Mouse (Mus musculus) heart, embryonic 14.5 days (tissue): Measurements from ENCODE around the gene Ggcx. TPM values are rescaled to one million over a fixed set of nuclear protein-coding genes. Genes with fewer than 3 reads are reported as not detected.
A peak's percentile ranks its signal among the peaks of the same experiment; 100 is the strongest.

Source experiments
- ATAC-seq: fragments of 200-750 bp; cut with Nextera tagmentation; 2 replicates; pipeline ENCODE4 v1.8.0; 2017; ENCODE audit warnings: low read depth, moderate TSS enrichment; ENCODE audit not compliant: insufficient number of reproducible peaks, insufficient read depth, low FRiP score
- H3K27ac ChIP-seq, 2 experiments: fragments of 200-500 bp in 1 of 2; fragments of 300-500 bp in 1 of 2; sonication (generic) in 1 of 2; replicated peaks in 1 of 2; 2 replicates each; pipeline ENCODE4 v1.5.1; 2012 to 2014; ENCODE audit warnings: low read depth in 2 of 2, low read length in 2 of 2, control low read depth in 1 of 2, mild to moderate bottlenecking in 1 of 2, mixed read lengths in 1 of 2; ENCODE audit not compliant: control insufficient read depth in 1 of 2, insufficient read depth in 1 of 2
- H3K27me3 ChIP-seq: fragments of 300-500 bp; sonication (generic); 2 replicates; pipeline ENCODE4 v1.6.1; 2014; ENCODE audit warnings: mild to moderate bottlenecking, low read length, control low read depth; ENCODE audit not compliant: control insufficient read depth, insufficient read depth
- H3K36me3 ChIP-seq: fragments of 300-500 bp; sonication (generic); 2 replicates; pipeline ENCODE4 v1.6.1; 2014; ENCODE audit warnings: mild to moderate bottlenecking, control low read depth, low read length, mixed read lengths; ENCODE audit not compliant: control insufficient read depth, insufficient read depth
- H3K4me1 ChIP-seq, 2 experiments: fragments of 200-500 bp in 1 of 2; fragments of 300-500 bp in 1 of 2; sonication (generic) in 1 of 2; 2 replicates each; pipeline ENCODE4 v1.6.1; 2012 to 2014; ENCODE audit warnings: low read length in 2 of 2, control low read depth in 1 of 2, mixed read lengths in 1 of 2; ENCODE audit not compliant: control insufficient read depth in 2 of 2, insufficient read depth in 2 of 2
- H3K4me2 ChIP-seq: fragments of 300-500 bp; sonication (generic); 2 replicates; pipeline ENCODE4 v1.6.1; 2014; ENCODE audit warnings: mild to moderate bottlenecking, low read length
- H3K4me3 ChIP-seq, 2 experiments: fragments of 200-500 bp in 1 of 2; fragments of 300-500 bp in 1 of 2; sonication (generic) in 1 of 2; 2 replicates each; pipeline ENCODE4 v1.5.1; 2012 to 2014; ENCODE audit warnings: low read length in 2 of 2, mild to moderate bottlenecking in 2 of 2, control low read depth in 1 of 2, low read depth in 1 of 2, moderate library complexity in 1 of 2; ENCODE audit not compliant: control insufficient read depth in 1 of 2, insufficient read depth in 1 of 2
- H3K9ac ChIP-seq: fragments of 300-500 bp; sonication (generic); 2 replicates; pipeline ENCODE4 v1.6.1; 2014; ENCODE audit warnings: mild to moderate bottlenecking, low read length
- H3K9me3 ChIP-seq: fragments of 300-500 bp; sonication (generic); 2 replicates; pipeline ENCODE4 v1.6.1; 2016; ENCODE audit warnings: low read length, control low read depth; ENCODE audit not compliant: control insufficient read depth
- WGBS: fragments of 180-500 bp; shearing (Covaris S2); extraction: QIAGEN DNeasy Blood & Tissue Kit; methylation state at CpG from one replicate; pipeline ENCODE4 v1.1.7; 2014; 5-methylcytosine and 5-hydroxymethylcytosine counted together
- polyA plus RNA-seq: library from polyadenylated mRNA; unstranded; fragments of >200 nt; fragmentation: Nextera tagmentation; extraction: Ambion mirVana; gene quantifications from 2 replicates; pipeline ENCODE4 v1.2.1, GENCODE M21; 2014

Gene Ggcx
- polyA plus RNA-seq, 1 experiment from 2014 or later: 24.1 TPM

DNA sequence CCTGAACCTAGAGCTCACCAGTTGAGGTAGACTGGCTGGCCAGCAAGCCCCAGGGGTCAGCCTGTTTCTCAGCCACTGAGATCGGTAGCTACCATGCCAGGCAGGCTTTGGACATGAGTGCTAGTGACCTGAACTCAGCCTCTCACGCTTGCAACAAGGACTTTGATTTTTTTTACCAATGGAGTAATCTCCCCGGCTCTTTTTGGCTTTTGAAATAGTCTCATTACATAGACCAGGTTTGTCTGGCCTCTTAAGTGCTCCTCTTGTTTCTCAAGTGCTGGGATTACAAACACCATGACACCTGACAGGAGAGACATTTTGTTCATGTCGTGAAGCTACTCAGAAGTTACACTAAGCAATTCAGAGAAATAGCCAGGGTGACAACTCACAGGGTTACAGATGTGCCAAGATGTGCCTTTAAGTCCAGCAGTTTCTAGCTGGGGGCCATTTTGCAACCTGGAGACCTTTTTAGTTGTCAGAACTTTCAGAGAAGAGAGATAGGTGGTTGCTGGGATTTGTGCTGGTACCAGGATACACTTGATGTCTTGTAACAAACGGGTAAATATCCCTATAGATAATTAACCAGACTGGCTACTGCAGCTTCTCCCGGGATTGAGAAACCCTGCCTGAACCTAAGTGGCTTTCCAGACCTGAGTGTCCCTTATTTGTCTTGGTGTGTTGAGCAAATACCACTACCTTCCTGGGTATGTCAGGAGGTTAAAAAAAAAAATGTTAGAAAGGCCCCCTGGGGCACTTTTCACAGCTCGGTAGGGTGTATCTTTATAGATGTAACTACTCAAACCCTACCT lies 2.1 kb downstream of the Ggcx start:
- Histone ChIP-seq H3K9ac (0 out of 2 replicates have a peak overlapping the region, but pooled peaks have one; percentile 39), H3K4me2 (no peak overlapping the region), H3K4me1 (peaks cover 3 to 15% of the 10 kb centered on the region in 2 experiments; a peak in 3 of 4 replicates), H3K9me3 (no peaks in the 10 kb centered on the region), H3K36me3 (peaks cover 42% of the 10 kb centered on the region), H3K27ac (no peak overlapping the region), H3K27me3 (no peaks in the 10 kb centered on the region), H3K4me3 (no peak overlapping the region)
- WGBS: 56% methylated on average over 7 of the region's 7 CpGs
- ATAC-seq: no peak

DNA sequence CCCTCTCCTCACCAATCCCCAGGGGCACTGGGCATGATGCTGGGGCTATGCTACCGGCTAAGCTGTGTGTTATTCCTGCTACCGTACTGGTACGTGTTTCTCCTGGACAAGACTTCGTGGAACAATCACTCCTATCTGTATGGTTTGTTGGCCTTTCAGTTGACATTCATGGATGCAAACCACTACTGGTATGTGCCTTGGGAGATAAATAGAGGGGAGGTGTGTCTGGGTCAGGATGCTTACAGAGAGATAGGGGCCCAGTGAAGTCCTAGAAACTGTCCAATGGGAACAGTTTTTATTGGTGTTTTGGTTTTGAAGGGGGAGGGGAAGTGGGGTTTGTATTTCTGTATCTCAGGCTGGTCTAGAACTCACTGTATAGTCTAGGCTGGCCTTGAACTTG lies 4.2 kb downstream of the Ggcx start:
- Histone ChIP-seq H3K4me1 (peaks cover 3 to 15% of the 10 kb centered on the region in 2 experiments; a peak in 3 of 4 replicates), H3K9ac (no peak overlapping the region), H3K36me3 (peaks cover 63% of the 10 kb centered on the region), H3K27me3 (no peaks in the 10 kb centered on the region), H3K4me2 (no peak overlapping the region), H3K27ac (no peak overlapping the region), H3K9me3 (no peaks in the 10 kb centered on the region), H3K4me3 (no peak overlapping the region)
- no peak for ATAC-seq
- WGBS: 84% methylated on average over 4 of the region's 4 CpGs

DNA sequence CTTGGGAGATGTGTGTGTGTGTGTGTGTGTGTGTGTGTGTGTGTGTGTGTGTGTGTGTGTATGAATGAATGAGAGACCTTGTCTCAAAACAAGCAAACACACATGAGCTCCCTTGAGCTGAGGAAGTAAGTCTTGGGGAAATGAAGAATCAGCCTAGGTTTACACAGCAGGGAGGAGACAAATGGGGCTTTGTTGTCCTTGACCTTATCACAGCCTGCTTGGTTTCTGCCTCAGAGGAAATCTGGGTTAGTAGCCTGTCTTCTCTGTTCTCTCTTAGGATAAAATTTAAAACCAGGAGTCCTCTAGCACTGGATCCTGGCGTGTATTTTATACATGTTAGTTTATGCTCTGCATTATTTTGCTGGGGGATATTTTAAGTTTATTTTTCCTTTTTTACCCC lies 5.7 kb downstream of the Ggcx start:
- no peak overlapping the region for H3K4me2 ChIP-seq
- H3K36me3 ChIP-seq: peaks cover 78% of the 10 kb centered on the region
- no peak overlapping the region for H3K9ac ChIP-seq
- H3K27ac ChIP-seq: no peak overlapping the region
- H3K27me3 ChIP-seq: no peaks in the 10 kb centered on the region
- H3K4me1 ChIP-seq: peaks cover 3 to 11% of the 10 kb centered on the region in 2 experiments; a peak in 3 of 4 replicates
- WGBS: 89% methylated on average over 1 of the region's 1 CpGs
- H3K9me3 ChIP-seq: no peaks in the 10 kb centered on the region
- ATAC-seq: no peak
- no peak overlapping the region for H3K4me3 ChIP-seq

DNA sequence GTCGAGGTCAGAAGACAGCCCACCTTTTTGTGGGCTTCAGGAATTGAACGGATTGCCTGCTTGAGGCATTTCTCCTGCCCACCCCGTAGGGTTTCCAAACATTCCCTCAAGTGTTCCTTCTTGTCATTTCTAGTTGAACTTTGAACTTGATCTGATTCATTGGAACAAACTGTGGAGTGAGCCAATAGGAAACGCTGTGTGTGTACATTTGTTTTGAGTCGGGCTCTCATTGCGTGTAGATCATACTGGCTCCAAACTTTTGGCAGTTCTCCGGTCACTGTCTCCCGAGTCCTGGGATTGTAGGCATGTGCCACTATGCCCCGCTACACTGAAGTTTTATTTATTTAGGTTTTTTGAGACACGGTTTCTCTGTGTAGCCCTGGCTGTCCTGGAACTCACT lies 6.8 kb downstream of the Ggcx start:
- no peak overlapping the region for H3K27ac ChIP-seq
- peaks cover 89% of the 10 kb centered on the region for H3K36me3 ChIP-seq
- H3K9me3 ChIP-seq: 0 out of 2 replicates have a peak, but pooled peaks cover 3% of the 10 kb centered on the region
- H3K9ac ChIP-seq: no peak overlapping the region
- peaks cover 0 to under 1% of the 10 kb centered on the region in 2 experiments; a peak in 2 of 4 replicates for H3K4me1 ChIP-seq
- no peak for ATAC-seq
- WGBS: 92% methylated on average over 10 of the region's 10 CpGs
- H3K4me2 ChIP-seq: no peak overlapping the region
- H3K4me3 ChIP-seq: no peak overlapping the region
- H3K27me3 ChIP-seq: no peaks in the 10 kb centered on the region

DNA sequence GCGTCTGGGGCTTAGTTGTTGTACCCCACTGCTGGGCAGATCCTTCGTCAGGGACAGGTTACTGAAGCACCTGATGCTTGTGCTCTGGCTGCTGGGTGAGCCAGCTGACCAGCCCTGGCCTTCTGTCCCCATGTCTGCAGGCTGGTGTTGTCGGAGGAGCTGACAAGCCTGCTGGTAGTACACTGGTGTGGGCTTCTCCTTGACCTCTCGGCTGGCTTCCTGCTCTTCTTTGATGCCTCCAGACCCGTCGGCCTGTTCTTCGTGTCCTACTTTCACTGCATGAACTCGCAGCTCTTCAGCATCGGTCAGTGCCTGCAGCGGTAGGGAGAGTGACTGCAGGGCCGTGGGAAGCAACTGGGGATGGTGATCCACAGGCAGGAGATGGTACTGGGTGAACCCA lies 11.5 kb downstream of the Ggcx start:
- no peak overlapping the region for H3K4me2 ChIP-seq
- no peak for ATAC-seq
- no peaks in the 10 kb centered on the region for H3K4me1 ChIP-seq
- WGBS: 91% methylated on average over 11 of the region's 11 CpGs
- H3K9me3 ChIP-seq: 0 out of 2 replicates have a peak, but pooled peaks cover 3% of the 10 kb centered on the region
- no peaks in the 10 kb centered on the region for H3K27me3 ChIP-seq
- H3K27ac ChIP-seq: no peak overlapping the region
- peaks cover 97% of the 10 kb centered on the region for H3K36me3 ChIP-seq
- H3K9ac ChIP-seq: no peak overlapping the region
- no peak overlapping the region for H3K4me3 ChIP-seq

DNA sequence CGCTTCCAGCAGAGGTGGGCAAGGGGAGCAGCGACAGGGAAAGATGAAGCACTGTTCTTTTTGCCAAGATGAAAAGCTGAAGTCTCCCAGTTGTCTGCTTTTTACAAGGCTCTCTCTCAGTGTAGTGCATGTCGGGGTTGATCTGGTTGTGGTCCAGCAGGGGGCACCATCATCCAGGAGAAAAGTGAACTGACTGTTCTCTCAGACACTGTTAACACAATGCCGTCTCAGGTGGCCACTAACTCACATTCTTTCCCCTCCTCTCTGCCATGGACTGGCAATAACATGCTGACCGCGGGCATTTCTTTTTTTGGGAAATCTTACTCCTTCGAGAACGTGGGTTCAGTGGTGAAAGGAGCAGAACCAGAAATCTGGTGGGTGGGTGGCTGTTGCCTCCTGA lies 13.9 kb downstream of the Ggcx start:
- no peaks in the 10 kb centered on the region for H3K4me1 ChIP-seq
- ATAC-seq: peak; percentile 33; the same call in 1 of the 2 replicates
- H3K27me3 ChIP-seq: no peaks in the 10 kb centered on the region
- no peak overlapping the region for H3K4me2 ChIP-seq
- peaks cover 97% of the 10 kb centered on the region for H3K36me3 ChIP-seq
- H3K27ac ChIP-seq: no peak overlapping the region
- H3K4me3 ChIP-seq: no peak overlapping the region
- H3K9me3 ChIP-seq: 0 out of 2 replicates have a peak, but pooled peaks cover 3% of the 10 kb centered on the region
- 31% methylated on average over 8 of the region's 8 CpGs for WGBS
- H3K9ac ChIP-seq: no peak overlapping the region

DNA sequence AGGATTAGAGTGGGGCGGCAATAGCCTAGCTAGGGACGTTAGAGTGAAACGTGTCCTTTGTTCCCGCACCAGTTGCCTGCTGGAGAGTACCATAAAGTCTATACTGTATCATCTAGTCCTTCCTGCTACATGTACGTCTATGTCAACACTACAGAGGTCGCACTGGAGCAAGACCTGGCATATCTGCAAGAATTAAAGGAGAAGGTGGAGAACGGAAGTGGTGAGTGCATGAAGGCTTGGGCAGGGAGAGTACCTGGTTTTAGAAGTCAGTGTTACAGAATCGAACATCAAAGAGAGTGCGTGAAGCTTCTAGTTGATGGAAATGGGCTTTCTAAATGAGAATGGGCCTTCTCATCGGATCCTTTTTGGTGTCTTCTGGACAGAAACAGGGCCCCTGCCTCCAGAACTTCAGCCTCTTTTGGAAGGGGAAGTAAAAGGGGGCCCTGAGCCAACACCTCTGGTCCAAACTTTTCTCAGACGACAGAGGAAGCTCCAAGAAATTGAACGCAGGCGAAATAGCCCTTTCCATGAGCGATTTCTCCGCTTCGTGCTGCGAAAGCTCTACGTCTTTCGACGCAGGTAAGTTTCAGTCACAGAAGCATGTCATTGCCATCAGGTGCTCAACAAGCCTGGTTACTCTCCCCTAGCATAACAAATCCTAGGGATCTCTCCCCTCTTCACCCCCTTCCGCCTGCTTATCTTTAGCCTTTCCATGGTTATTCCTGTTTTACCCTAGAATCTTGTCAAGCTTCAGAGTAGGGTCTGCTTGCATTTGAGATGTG lies 15.1 kb downstream of the Ggcx start:
- no peak overlapping the region for H3K27ac ChIP-seq
- no peak overlapping the region for H3K4me2 ChIP-seq
- no peaks in the 10 kb centered on the region for H3K27me3 ChIP-seq
- no peak for ATAC-seq
- H3K9ac ChIP-seq: no peak overlapping the region
- H3K36me3 ChIP-seq: peaks cover 96% of the 10 kb centered on the region
- 0 out of 2 replicates have a peak, but pooled peaks cover 3% of the 10 kb centered on the region for H3K9me3 ChIP-seq
- H3K4me3 ChIP-seq: no peak overlapping the region
- WGBS: 84% methylated on average over 21 of the region's 21 CpGs
- no peaks in the 10 kb centered on the region for H3K4me1 ChIP-seq
